In genomic region chr5:143363678-143364615, GRCm38 (mm10) we compare ENCODE assay signal across 9 mouse cellular contexts. TPM values are rescaled to one million over a fixed set of nuclear protein-coding genes. Genes with fewer than 3 reads are reported as not detected.
A peak's percentile ranks its signal among the peaks of the same experiment; 100 is the strongest.
DNase-seq lines count a peak whose midpoint lies in the region; TF ChIP-seq lines count a peak whose summit lies in the region.
"Had no signal": no experiment of that assay in that cellular context is flagged by ENCODE, and none has a peak within 500 bp of the region (broad histone marks: within the 10 kb centered on the region; RNA-seq: fewer than 3 reads in every experiment).

No protein-coding gene starts in this region.

- H3K4me1 ChIP-seq in liver, adult 2 months (ENCODE audit: control insufficient read depth, insufficient read depth, low read length) = no peaks in the 10 kb centered on the region
- H3K4me1 ChIP-seq in thymus, adult 2 months (replicated peaks; ENCODE audit: control insufficient read depth, insufficient read depth, low read length) = no peaks in the 10 kb centered on the region; the same call in 1 of the 2 replicates

- 0 out of 2 replicates have a peak overlapping the region, but pooled peaks have one; percentile 8 for H3K9ac ChIP-seq in liver, adult 2 months (ENCODE audit: low read depth, low read length)

- no peaks in the 10 kb centered on the region for H3K79me2 ChIP-seq in liver, adult 2 months (ENCODE audit: control insufficient read depth, insufficient read depth, low read length)

- TF ChIP-seq CTCF in liver, adult 2 months (IDR thresholded peaks at IDR 0.05; ENCODE audit: low read depth, low read length) = no peak
- no peak for TF ChIP-seq CTCF in thymus, adult 2 months (IDR thresholded peaks at IDR 0.05; ENCODE audit: borderline replicate concordance, control insufficient read depth, extremely low read depth, insufficient read depth, low read length, poor library complexity)

- TF ChIP-seq POLR2A in liver, adult 2 months (IDR thresholded peaks at IDR 0.05; ENCODE audit: extremely low read depth, insufficient read depth, low read length) = no peak
- TF ChIP-seq POLR2A in thymus, adult 2 months (IDR thresholded peaks at IDR 0.05; ENCODE audit: control insufficient read depth, extremely low read depth, insufficient read depth, low read length, poor library complexity) = no peak

- WGBS in liver, adult 2 months = 3% methylated on average over 47 of the region's 47 CpGs
- WGBS in thymus, adult 2 months = 4% methylated on average over 47 of the region's 47 CpGs

- no peak overlapping the region for H3K27ac ChIP-seq in liver, adult 2 months (replicated peaks; ENCODE audit: insufficient read depth, low read depth, low read length)
- H3K27ac ChIP-seq in thymus, adult 2 months (ENCODE audit: control insufficient read depth, insufficient read depth, low read length) = no peak overlapping the region

- peak; percentile 26 to 61 for DNase-seq in cerebellum, postnatal 25 days
- no peak for DNase-seq in cerebellum, adult 8-10 months
- peak; percentile 78 for DNase-seq in Muller cell, postnatal 12 days (ENCODE audit: inconsistent ontology term)
- DNase-seq in forelimb bud, embryonic 11.5 days (ENCODE audit: low read depth, low spot score) = peak; percentile 71
- no peak for DNase-seq in liver, adult 2 months (ENCODE audit: extremely low read depth, low read depth, low spot score)
- peak; percentile 79 for DNase-seq in retina, embryonic 14.5 days (ENCODE audit: low spot score)
- no peak for DNase-seq in thymus, adult 2 months
- DNase-seq in B cell, adult 2 months = no peak

- H3K4me3 ChIP-seq in liver, adult 2 months (ENCODE audit: insufficient read depth, low read depth, low read length) = peak overlapping the region; percentile 41; the same call in 1 of the 2 replicates
- no peak overlapping the region for H3K4me3 ChIP-seq in thymus, adult 2 months (ENCODE audit: control insufficient read depth, insufficient read depth, low read length)

- no peaks in the 10 kb centered on the region for H3K36me3 ChIP-seq in liver, adult 2 months (ENCODE audit: control insufficient read depth, insufficient read depth, low read length)
- H3K36me3 ChIP-seq in thymus, adult 2 months (ENCODE audit: control insufficient read depth, insufficient read depth, low read length) = no peaks in the 10 kb centered on the region

- H3K27me3 ChIP-seq in liver, adult 2 months (ENCODE audit: control insufficient read depth, insufficient read depth, low read length) = peaks cover 12% of the 10 kb centered on the region
- H3K27me3 ChIP-seq in thymus, adult 2 months (ENCODE audit: control insufficient read depth, insufficient read depth, low read length) = peaks cover 4% of the 10 kb centered on the region

RNA-seq across cellular contexts. Expression of gene Grid2ip, which starts 6.8 kb away (rescaled TPM):
- not detected in 2 replicates for total RNA-seq in liver, adult 2 months (2014; rRNA removed)
- 0.13 TPM in 1 of 2 replicates, not detected in the other for polyA plus RNA-seq in liver, adult 2 months (2012; rRNA removed)
- 0.06 and 0.26 TPM in 2 replicates for polyA plus RNA-seq in thymus, adult 2 months (2012; rRNA removed)
- total RNA-seq: heart, postnatal 10 days had no signal

RNA-seq across cellular contexts. Expression of gene Zdhhc4, which starts 34.9 kb away (rescaled TPM):
- 13.0 and 14.0 TPM in 2 replicates for total RNA-seq in liver, adult 2 months (2014; rRNA removed)
- polyA plus RNA-seq in liver, adult 2 months (2012; rRNA removed) = 37.9 and 42.5 TPM in 2 replicates
- polyA plus RNA-seq in thymus, adult 2 months (2012; rRNA removed) = 117 and 118 TPM in 2 replicates

RNA-seq across cellular contexts. Expression of gene Kdelr2, which starts 39.7 kb away (rescaled TPM):
- 130 and 145 TPM in 2 replicates for total RNA-seq in liver, adult 2 months (2014; rRNA removed)
- polyA plus RNA-seq in liver, adult 2 months (2012; rRNA removed) = 114 and 122 TPM in 2 replicates
- 60.9 and 61.6 TPM in 2 replicates for polyA plus RNA-seq in thymus, adult 2 months (2012; rRNA removed)

RNA-seq across cellular contexts. Expression of gene E130309D02Rik, which starts 48.8 kb away (rescaled TPM):
- 4.3 and 6.8 TPM in 2 replicates for total RNA-seq in liver, adult 2 months (2014; rRNA removed)
- polyA plus RNA-seq in liver, adult 2 months (2012; rRNA removed) = 12.8 and 14.8 TPM in 2 replicates
- polyA plus RNA-seq in thymus, adult 2 months (2012; rRNA removed) = 65.3 and 83.7 TPM in 2 replicates

Comparison
In these comparisons a context has a peak if more than half of its experiments do, and no peak if none do; other contexts are left out.
1. DNase-seq: peak in cerebellum, postnatal 25 days (2 of 2), Muller cell, postnatal 12 days (single experiment), forelimb bud, embryonic 11.5 days (single experiment) and retina, embryonic 14.5 days (single experiment); none in cerebellum, adult 8-10 months (single experiment), liver, adult 2 months (single experiment), thymus, adult 2 months (single experiment) and B cell, adult 2 months (0 of 2).